Mouse (Mus musculus) neural tube, embryonic 15.5 days (tissue): ENCODE measurements around the gene Olfr806. TPM values are rescaled to one million over a fixed set of nuclear protein-coding genes. Genes with fewer than 3 reads are reported as not detected.

Source experiments
- ATAC-seq: fragments of 200-750 bp; cut with Nextera tagmentation; 2 replicates; pipeline ENCODE4 v1.8.0; 2017; ENCODE audit warnings: mild to moderate bottlenecking, moderate TSS enrichment, moderate library complexity; ENCODE audit not compliant: low FRiP score
- H3K27ac ChIP-seq: fragments of 300-500 bp; sonication (generic); replicated peaks from 2 replicates; pipeline ENCODE4 v1.5.1; 2015; ENCODE audit warnings: mild to moderate bottlenecking, inconsistent platforms
- H3K27me3 ChIP-seq: fragments of 300-500 bp; sonication (generic); replicated peaks from 2 replicates; pipeline ENCODE4 v1.6.1; 2015; ENCODE audit warnings: inconsistent platforms
- H3K36me3 ChIP-seq: fragments of 300-500 bp; sonication (generic); 2 replicates; pipeline ENCODE4 v1.6.1; 2015; ENCODE audit warnings: inconsistent platforms
- H3K4me1 ChIP-seq: fragments of 300-500 bp; sonication (generic); 2 replicates; pipeline ENCODE4 v1.6.1; 2015; ENCODE audit warnings: inconsistent platforms
- H3K4me2 ChIP-seq: fragments of 300-500 bp; sonication (generic); 2 replicates; pipeline ENCODE4 v1.6.1; 2015; ENCODE audit warnings: inconsistent platforms, mild to moderate bottlenecking, moderate library complexity
- H3K4me3 ChIP-seq: fragments of 300-500 bp; sonication (generic); replicated peaks from 2 replicates; pipeline ENCODE4 v1.5.1; 2015; ENCODE audit warnings: mild to moderate bottlenecking, inconsistent platforms
- H3K9ac ChIP-seq: fragments of 300-500 bp; sonication (generic); replicated peaks from 2 replicates; pipeline ENCODE4 v1.6.1; 2015; ENCODE audit warnings: mild to moderate bottlenecking, inconsistent platforms
- H3K9me3 ChIP-seq: fragments of 300-500 bp; sonication (generic); replicated peaks from 2 replicates; pipeline ENCODE4 v1.6.1; 2016; ENCODE audit warnings: inconsistent platforms
- WGBS: fragments of 180-500 bp; shearing (Covaris S2); methylation state at CpG from one replicate; pipeline ENCODE4 v1.1.7; 2015; ENCODE audit warnings: mixed read lengths; 5-methylcytosine and 5-hydroxymethylcytosine counted together
- microRNA-seq: library from miRNA; unstranded; fragments of <30 nt; microRNA quantifications from one replicate; pipeline ENCODE4, GENCODE M21; 2017
- polyA plus RNA-seq: library from polyadenylated mRNA; unstranded; fragments of >200 nt; fragmentation: Nextera tagmentation; extraction: Ambion mirVana; gene quantifications from 2 replicates; pipeline ENCODE4 v1.2.1, GENCODE M21; 2015

Olfr806 gene
- not detected in 2 replicates for polyA plus RNA-seq

DNA sequence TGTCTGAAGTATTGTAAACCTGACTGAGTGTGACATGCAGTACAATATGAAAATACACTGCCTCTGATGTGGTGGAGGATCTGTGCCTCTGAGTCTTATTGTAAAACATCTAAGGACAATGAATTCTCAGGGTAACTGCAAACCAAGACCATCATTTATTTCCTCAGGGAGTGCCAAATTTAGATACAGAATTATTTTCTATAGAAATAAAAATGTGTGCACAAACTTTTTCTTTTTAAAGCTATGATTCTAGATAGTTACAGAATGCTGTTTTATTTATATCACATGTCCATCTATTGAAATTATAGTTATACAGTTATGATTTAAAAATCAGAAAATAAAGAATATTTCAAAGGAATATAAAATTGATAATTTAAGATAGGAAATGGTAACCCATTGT is at the start of gene Olfr806:
TSS of gene Olfr806 (minus strand) at position 101 of the 400 bp plus-strand sequence.
- H3K9ac ChIP-seq = no peak within 1 kb of the TSS
- no peaks in the 10 kb centered on the region for H3K9me3 ChIP-seq
- ATAC-seq = no peak
- no peaks in the 10 kb centered on the region for H3K4me1 ChIP-seq
- no peaks in the 10 kb centered on the region for H3K27me3 ChIP-seq
- no peak within 1 kb of the TSS for H3K4me2 ChIP-seq
- H3K36me3 ChIP-seq = no peaks in the 10 kb centered on the region
- no peak within 1 kb of the TSS for H3K27ac ChIP-seq
- H3K4me3 ChIP-seq = no peak within 1 kb of the TSS

- no peak for ATAC-seq
- no peaks in the 10 kb centered on the region for H3K9me3 ChIP-seq
These were observed 36.4 kb upstream of the Olfr806 start for GRCm38 (mm10) chr10:129778123-129778522.

GRCm38 (mm10) chr10:129774338-129774737 is 32.6 kb upstream of the Olfr806 start, which contains the start of gene Olfr809:
Gene Olfr809, plus strand, starts transcription at chr10:129774638.
- no peak for ATAC-seq
- H3K4me1 ChIP-seq = no peaks in the 10 kb centered on the region
- H3K4me2 ChIP-seq = no peak within 1 kb of the TSS
- H3K27ac ChIP-seq = no peak within 1 kb of the TSS
- H3K9ac ChIP-seq = no peak within 1 kb of the TSS
- H3K27me3 ChIP-seq = no peaks in the 10 kb centered on the region
- H3K36me3 ChIP-seq = no peaks in the 10 kb centered on the region
- no peaks in the 10 kb centered on the region for H3K9me3 ChIP-seq
- no peak within 1 kb of the TSS for H3K4me3 ChIP-seq

More at GRCm38 (mm10) chr10:129778123-129778522, 36.4 kb upstream of the Olfr806 start:
- Histone ChIP-seq H3K4me1 (no peaks in the 10 kb centered on the region), H3K4me3 (no peak overlapping the region), H3K27ac (no peak overlapping the region), H3K9ac (no peak overlapping the region), H3K27me3 (no peaks in the 10 kb centered on the region), H3K36me3 (no peaks in the 10 kb centered on the region), H3K4me2 (no peak overlapping the region)

DNA sequence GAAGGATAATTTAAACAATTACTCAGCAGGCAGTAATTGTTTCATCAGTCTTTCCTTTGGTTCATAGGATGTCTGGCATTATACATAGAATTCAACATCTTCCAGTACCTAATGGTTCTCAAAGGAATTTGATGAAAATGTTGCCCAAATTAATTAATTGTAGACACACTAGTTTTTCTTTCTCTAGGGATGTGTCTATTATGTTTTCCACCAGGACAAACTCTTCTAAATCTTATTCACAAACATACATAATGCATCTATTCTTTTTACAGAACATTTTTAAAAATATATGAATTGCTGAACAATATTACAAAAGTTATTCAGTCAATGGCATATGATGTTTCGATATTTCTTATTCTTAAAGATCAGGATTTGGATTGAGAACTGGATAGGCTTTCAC is 23.5 kb upstream of the Olfr806 start, which contains the start of gene Olfr808:
TSS of gene Olfr808 (plus strand) at position 301 of the 400 bp plus-strand sequence.
- H3K27ac ChIP-seq = no peak within 1 kb of the TSS
- no peak for ATAC-seq
- H3K36me3 ChIP-seq = no peaks in the 10 kb centered on the region
- H3K4me1 ChIP-seq = no peaks in the 10 kb centered on the region
- H3K9ac ChIP-seq = no peak within 1 kb of the TSS
- no peak within 1 kb of the TSS for H3K4me3 ChIP-seq
- H3K9me3 ChIP-seq = no peaks in the 10 kb centered on the region
- H3K27me3 ChIP-seq = no peaks in the 10 kb centered on the region
- H3K4me2 ChIP-seq = no peak within 1 kb of the TSS
- WGBS = 97% methylated on average over 1 of the region's 1 CpGs

GRCm38 (mm10) chr10:129757693-129758092 is 16.0 kb upstream of the Olfr806 start, which contains the start of gene Olfr807:
Gene Olfr807, minus strand, starts transcription at chr10:129757793.
- 90% methylated on average over 1 of the region's 1 CpGs for WGBS

DNA sequence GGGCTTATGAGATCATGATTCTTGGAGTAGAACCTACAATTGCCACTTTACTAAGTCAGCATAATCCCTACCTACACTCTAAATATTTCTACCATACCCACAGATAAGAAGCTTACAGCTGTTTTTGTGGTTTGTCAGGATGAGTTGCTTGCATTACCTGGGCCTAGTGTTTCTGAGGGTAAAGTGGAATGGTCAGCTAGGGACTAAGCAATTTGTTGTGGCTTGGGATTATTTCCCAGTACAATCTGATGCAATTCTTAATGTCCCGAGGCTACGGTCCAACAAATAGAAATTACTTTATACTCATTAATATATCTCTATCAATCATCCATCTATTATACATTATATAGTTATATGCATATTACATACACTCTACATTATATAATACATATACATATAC is 12.4 kb downstream of the Olfr806 start, which contains the start of gene Olfr805:
TSS of gene Olfr805 (minus strand) at position 101 of the 400 bp plus-strand sequence.
- H3K9ac ChIP-seq = no peak within 1 kb of the TSS
- no peaks in the 10 kb centered on the region for H3K36me3 ChIP-seq
- H3K4me2 ChIP-seq = no peak within 1 kb of the TSS
- H3K27me3 ChIP-seq = no peaks in the 10 kb centered on the region
- H3K4me1 ChIP-seq = no peaks in the 10 kb centered on the region
- no peak for ATAC-seq
- WGBS = 100% methylated on average over 2 of the region's 2 CpGs
- no peak within 1 kb of the TSS for H3K27ac ChIP-seq
- no peak within 1 kb of the TSS for H3K4me3 ChIP-seq
- no peaks in the 10 kb centered on the region for H3K9me3 ChIP-seq

More at GRCm38 (mm10) chr10:129757693-129758092, 16.0 kb upstream of the Olfr806 start, which contains the start of gene Olfr807:
- Histone ChIP-seq H3K9ac (no peak within 1 kb of the TSS), H3K36me3 (no peaks in the 10 kb centered on the region), H3K4me1 (no peaks in the 10 kb centered on the region), H3K4me3 (no peak within 1 kb of the TSS), H3K27ac (no peak within 1 kb of the TSS), H3K27me3 (no peaks in the 10 kb centered on the region), H3K4me2 (no peak within 1 kb of the TSS), H3K9me3 (no peaks in the 10 kb centered on the region)
- ATAC-seq = no peak

- H3K9ac ChIP-seq = no peak within 1 kb of the TSS
- H3K27me3 ChIP-seq = no peaks in the 10 kb centered on the region
- no peak within 1 kb of the TSS for H3K4me2 ChIP-seq
- no peaks in the 10 kb centered on the region for H3K4me1 ChIP-seq
- no peak within 1 kb of the TSS for H3K4me3 ChIP-seq
- no peaks in the 10 kb centered on the region for H3K36me3 ChIP-seq
- no peak within 1 kb of the TSS for H3K27ac ChIP-seq
- H3K9me3 ChIP-seq = no peaks in the 10 kb centered on the region
- ATAC-seq = no peak
These were observed 38.8 kb downstream of the Olfr806 start, which contains the start of gene Olfr804 for GRCm38 (mm10) chr10:129702910-129703309. Gene Olfr804, plus strand, starts transcription at chr10:129703210.

- Histone ChIP-seq H3K36me3 (no peaks in the 10 kb centered on the region), H3K4me2 (no peak within 1 kb of the TSS), H3K9ac (no peak within 1 kb of the TSS), H3K4me3 (no peak within 1 kb of the TSS), H3K9me3 (no peaks in the 10 kb centered on the region), H3K27me3 (no peaks in the 10 kb centered on the region), H3K4me1 (no peaks in the 10 kb centered on the region), H3K27ac (no peak within 1 kb of the TSS)
- 81% methylated on average over 2 of the region's 2 CpGs for WGBS
- no peak for ATAC-seq
These were observed 47.5 kb downstream of the Olfr806 start, which contains the start of gene Olfr803 for GRCm38 (mm10) chr10:129694186-129694585. Gene Olfr803, minus strand, starts transcription at chr10:129694286.

GRCm38 (mm10) chr10:129688069-129688468 is 53.7 kb downstream of the Olfr806 start, which contains the start of gene Olfr802:
Gene Olfr802, minus strand, starts transcription at chr10:129688169.
- H3K9ac ChIP-seq = no peak within 1 kb of the TSS
- no peaks in the 10 kb centered on the region for H3K4me1 ChIP-seq
- 56% methylated on average over 1 of the region's 1 CpGs for WGBS
- no peak within 1 kb of the TSS for H3K4me2 ChIP-seq
- no peak for ATAC-seq
- H3K27me3 ChIP-seq = no peaks in the 10 kb centered on the region
- no peak within 1 kb of the TSS for H3K4me3 ChIP-seq
- no peaks in the 10 kb centered on the region for H3K9me3 ChIP-seq
- no peak within 1 kb of the TSS for H3K27ac ChIP-seq
- no peaks in the 10 kb centered on the region for H3K36me3 ChIP-seq

Small RNA genes lying within 50 kb of the gene (microRNA-seq; reads per million reads assigned to microRNA genes)
- gene Gm24485 = not detected

Other genes with a start within 250 kb of the Olfr806 start
- not detected in 2 replicates for gene Olfr790, start 243.4 kb downstream of the Olfr806 start, polyA plus RNA-seq
- gene Olfr791, start 220.1 kb downstream of the Olfr806 start, polyA plus RNA-seq = not detected in 2 replicates
- gene Olfr792, start 202.8 kb downstream of the Olfr806 start, polyA plus RNA-seq = not detected in 2 replicates
- gene Olfr794, start 174.3 kb downstream of the Olfr806 start, polyA plus RNA-seq = not detected in 2 replicates
- not detected in 2 replicates for gene Olfr796, start 129.4 kb downstream of the Olfr806 start, polyA plus RNA-seq
- not detected in 2 replicates for gene Olfr798, start 114.0 kb downstream of the Olfr806 start, polyA plus RNA-seq
- not detected in 2 replicates for gene Olfr799, start 104.4 kb downstream of the Olfr806 start, polyA plus RNA-seq
- not detected in 2 replicates for gene Olfr800, start 84.2 kb downstream of the Olfr806 start, polyA plus RNA-seq
- not detected in 2 replicates for gene Olfr801, start 68.1 kb downstream of the Olfr806 start, polyA plus RNA-seq
- 0.08 TPM in 1 of 2 replicates, not detected in the other for gene Olfr802, start 53.8 kb downstream of the Olfr806 start, polyA plus RNA-seq
- not detected in 2 replicates for gene Olfr803, start 47.6 kb downstream of the Olfr806 start, polyA plus RNA-seq
- gene Olfr804, start 38.7 kb downstream of the Olfr806 start, polyA plus RNA-seq = not detected in 2 replicates
- not detected in 2 replicates for gene Olfr805, start 12.5 kb downstream of the Olfr806 start, polyA plus RNA-seq
- not detected in 2 replicates for gene Olfr807, start 15.9 kb upstream of the Olfr806 start, polyA plus RNA-seq
- gene Olfr808, start 23.6 kb upstream of the Olfr806 start, polyA plus RNA-seq = not detected in 2 replicates
- not detected in 2 replicates for gene Olfr809, start 32.7 kb upstream of the Olfr806 start, polyA plus RNA-seq
- gene Olfr810, start 53.0 kb upstream of the Olfr806 start, polyA plus RNA-seq = not detected in 2 replicates
- gene Olfr811, start 62.5 kb upstream of the Olfr806 start, polyA plus RNA-seq = not detected in 2 replicates
- gene Olfr812, start 104.2 kb upstream of the Olfr806 start, polyA plus RNA-seq = not detected in 2 replicates
- gene Olfr813, start 113.4 kb upstream of the Olfr806 start, polyA plus RNA-seq = not detected in 2 replicates
- gene Olfr814, start 137.9 kb upstream of the Olfr806 start, polyA plus RNA-seq = not detected in 2 replicates
- gene Olfr815, start 163.9 kb upstream of the Olfr806 start, polyA plus RNA-seq = not detected in 2 replicates
- not detected in 2 replicates for gene Olfr816, start 173.7 kb upstream of the Olfr806 start, polyA plus RNA-seq
- not detected in 2 replicates for gene Olfr818, start 207.2 kb upstream of the Olfr806 start, polyA plus RNA-seq
- not detected in 2 replicates for gene Olfr819, start 225.3 kb upstream of the Olfr806 start, polyA plus RNA-seq
- gene Olfr247, start 234.2 kb upstream of the Olfr806 start, polyA plus RNA-seq = not detected in 2 replicates
- not detected in 2 replicates for gene Gm10310, start 243.1 kb upstream of the Olfr806 start, polyA plus RNA-seq